Mouse (Mus musculus) bone marrow macrophage, adult 2 months (primary cell): ENCODE measurements around the gene Hsdl2. TPM values are rescaled to one million over a fixed set of nuclear protein-coding genes. Genes with fewer than 3 reads are reported as not detected.

Experiments
- H3K27ac ChIP-seq: 2 replicates; pipeline ENCODE4 v1.5.1; 2012; ENCODE audit warnings: low read depth, low read length; ENCODE audit not compliant: insufficient read depth
- H3K4me1 ChIP-seq: 2 replicates; pipeline ENCODE4 v1.6.1; 2012; ENCODE audit warnings: low read length; ENCODE audit not compliant: control insufficient read depth, insufficient read depth
- H3K4me3 ChIP-seq: 2 replicates; pipeline ENCODE4 v1.5.1; 2012; ENCODE audit warnings: mild to moderate bottlenecking, low read length, moderate library complexity; ENCODE audit not compliant: insufficient read depth
- CTCF ChIP-seq: IDR thresholded peaks from 2 replicates; pipeline ENCODE4 v1.5.1; 2012; ENCODE audit warnings: low read depth, mild to moderate bottlenecking, low read length, moderate library complexity
- POLR2A ChIP-seq: IDR thresholded peaks from 2 replicates; pipeline ENCODE4 v1.6.1; 2012; ENCODE audit warnings: mild to moderate bottlenecking, low read depth, low read length, borderline replicate concordance
- polyA plus RNA-seq: library from polyadenylated mRNA; stranded (reverse); fragments of >200 nt; gene quantifications from 2 replicates; pipeline ENCODE4 v1.2.4, GENCODE M21; 2012; ENCODE audit not compliant: missing spikeins, insufficient read depth, insufficient read length

The Hsdl2 gene
- polyA plus RNA-seq, 1 experiment = 17.1 TPM

DNA sequence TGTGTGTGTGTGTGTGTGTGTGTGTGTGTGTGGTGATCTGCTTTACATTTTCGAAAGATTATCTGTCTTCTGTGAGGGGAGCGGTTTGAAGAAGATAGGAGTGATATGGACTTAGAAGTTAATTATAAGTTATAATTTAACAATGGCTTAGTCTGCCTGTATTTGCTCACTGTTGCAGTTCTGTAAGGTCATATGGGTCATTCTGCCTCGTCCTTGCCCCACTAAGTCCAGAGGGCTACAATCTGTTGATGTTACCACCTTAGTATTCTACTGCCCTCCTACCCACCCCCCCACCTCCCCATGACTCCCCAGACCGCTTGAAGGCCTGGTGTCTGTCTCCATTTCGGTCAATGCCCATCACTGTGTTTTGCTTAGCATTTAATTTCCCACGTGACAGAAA, 82.1 kb downstream of the Hsdl2 start:
- Histone ChIP-seq H3K4me1 (peaks cover 5% of the 10 kb centered on the region; the same call in 1 of the 2 replicates), H3K4me3 (no peak overlapping the region), H3K27ac (no peak overlapping the region)
- TF ChIP-seq POLR2A (no peak), CTCF (no peak)

DNA sequence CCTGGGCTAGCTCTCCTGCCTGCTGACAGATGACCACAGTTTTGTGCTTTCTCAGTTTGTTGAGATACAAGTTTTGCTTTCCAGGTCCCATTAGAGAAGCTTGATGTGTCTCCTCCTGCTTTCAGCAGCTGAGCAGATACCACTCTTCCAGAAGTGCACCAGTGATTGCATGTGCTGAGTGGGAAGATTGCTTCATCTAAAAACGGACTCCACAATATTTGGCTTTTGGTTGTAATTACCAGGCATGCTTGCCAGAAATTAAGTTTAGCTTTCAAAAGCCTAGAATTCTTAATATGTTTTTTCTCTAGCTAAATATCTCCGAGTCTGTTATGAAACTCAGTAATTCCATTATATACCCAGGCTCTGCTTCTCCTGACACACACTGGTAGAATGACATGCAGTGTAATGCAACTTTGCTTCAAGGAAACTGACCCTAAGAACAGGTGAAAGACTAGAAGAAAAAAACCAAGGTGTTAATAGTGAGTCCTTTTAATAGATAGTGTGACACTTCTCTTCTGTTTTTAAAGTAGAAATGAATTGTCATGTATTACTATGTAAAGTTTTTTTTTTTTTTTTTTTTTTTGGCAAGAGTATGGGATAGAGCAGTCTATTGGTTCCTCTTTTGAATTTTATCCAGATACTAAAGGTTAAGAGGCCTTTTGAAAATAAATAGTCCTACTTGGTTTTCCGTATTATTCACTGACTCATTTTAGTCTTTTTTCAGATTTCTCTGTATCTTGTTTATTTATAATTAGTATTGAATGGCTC, 85.4 kb downstream of the Hsdl2 start:
- TF ChIP-seq POLR2A = no peak
- TF ChIP-seq CTCF = no peak
- Histone ChIP-seq H3K27ac (no peak overlapping the region), H3K4me3 (no peak overlapping the region), H3K4me1 (peaks cover 5% of the 10 kb centered on the region; the same call in 1 of the 2 replicates)

DNA sequence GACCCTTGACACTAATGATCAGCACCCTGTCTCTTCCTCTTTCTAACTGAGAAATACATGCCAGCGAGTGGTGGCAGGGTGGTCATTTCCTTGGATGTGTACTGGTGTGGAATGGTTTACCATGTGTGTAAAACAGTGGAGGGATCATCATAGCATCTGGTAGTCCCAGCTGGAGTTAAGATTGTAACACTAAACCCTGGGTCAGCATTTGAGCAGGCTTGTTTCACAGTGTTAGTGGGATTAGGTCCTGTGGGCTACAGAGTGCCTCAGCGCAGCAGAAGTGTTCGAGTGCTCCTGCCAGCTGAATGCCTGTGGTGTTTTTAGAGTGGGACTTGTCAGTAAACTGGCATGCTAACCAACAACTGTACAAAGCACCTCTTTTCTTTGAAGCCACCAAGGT, 86.7 kb downstream of the Hsdl2 start:
- TF ChIP-seq POLR2A (no peak), CTCF (no peak)
- H3K4me3 ChIP-seq = no peak overlapping the region
- H3K4me1 ChIP-seq = peaks cover 5% of the 10 kb centered on the region; the same call in 1 of the 2 replicates

More for the DNA sequence above, 86.7 kb downstream of the Hsdl2 start:
- no peak overlapping the region for H3K27ac ChIP-seq

Other genes with a start within 250 kb of the Hsdl2 start
- 12.2 and 18.1 TPM in 2 replicates for gene Susd1, start 142.9 kb upstream of the Hsdl2 start, polyA plus RNA-seq
- gene Ptbp3, start 32.2 kb upstream of the Hsdl2 start, polyA plus RNA-seq = 139 and 159 TPM in 2 replicates
- 2.2 and 3.9 TPM in 2 replicates for gene E130308A19Rik, start 44.6 kb downstream of the Hsdl2 start, polyA plus RNA-seq
- gene Inip, start 220.0 kb downstream of the Hsdl2 start, polyA plus RNA-seq = 24.6 and 29.5 TPM in 2 replicates
- gene Snx30, start 224.3 kb downstream of the Hsdl2 start, polyA plus RNA-seq = 29.7 and 33.3 TPM in 2 replicates